Mouse (Mus musculus): ENCODE data around the gene Ssbp1.

Ssbp1 gene

DNA sequence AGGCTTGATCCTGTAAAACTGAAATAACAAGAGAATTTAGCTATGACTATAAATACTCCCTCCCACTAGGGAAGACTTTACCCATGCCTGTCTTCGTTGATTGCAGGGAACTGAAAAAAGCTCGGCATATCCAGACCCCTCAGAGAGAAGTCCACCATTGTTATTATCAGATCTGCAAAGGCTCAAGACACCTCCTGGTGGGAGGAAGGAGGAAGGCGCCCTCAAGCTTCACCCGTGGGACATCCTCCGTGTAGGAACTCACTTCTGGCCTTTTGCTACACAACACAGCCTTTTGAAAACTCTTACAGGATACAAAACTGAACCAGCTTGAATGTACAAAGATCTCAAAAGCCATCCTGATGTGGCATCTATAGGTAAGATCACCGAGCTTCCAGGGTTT lies 5.4 kb upstream of the Ssbp1 start:
- DNase-seq: peak; percentile 26

DNA sequence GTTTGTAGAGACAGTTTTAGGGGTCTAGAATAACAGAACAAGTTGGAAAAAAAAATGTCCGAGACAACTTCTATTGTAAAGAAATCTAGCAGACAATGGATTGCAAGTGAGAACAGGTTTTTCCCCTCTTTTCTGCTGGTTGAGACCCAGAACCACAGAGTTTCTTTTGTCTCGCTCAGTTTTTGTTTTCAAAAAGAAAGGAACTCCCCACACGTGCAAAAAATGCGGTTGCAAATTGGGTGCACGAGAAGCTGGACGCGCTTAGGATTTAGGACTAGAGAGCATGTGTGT lies 513 bp downstream of the Ssbp1 start:
- no peak for DNase-seq

DNA sequence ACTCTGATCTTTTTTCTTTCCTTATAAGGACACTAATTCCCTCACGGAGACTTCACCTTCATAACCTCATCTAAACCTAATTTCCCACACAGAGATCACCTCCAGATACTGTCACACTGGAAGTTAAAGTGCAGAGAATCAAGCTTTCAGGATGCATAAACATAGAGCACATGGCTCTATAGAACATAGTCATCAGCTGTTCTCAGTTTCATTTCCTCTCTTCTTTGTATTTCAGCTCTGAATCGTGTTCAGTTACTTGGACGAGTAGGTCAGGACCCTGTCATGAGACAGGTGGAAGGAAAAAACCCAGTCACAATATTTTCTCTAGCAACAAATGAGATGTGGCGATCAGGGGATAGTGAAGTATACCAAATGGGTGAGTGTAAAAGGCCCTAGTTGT lies 5.0 kb downstream of the Ssbp1 start:
- no peak for DNase-seq

GRCm38 (mm10) chr6:40479705-40480104 lies 8.6 kb downstream of the Ssbp1 start:
- peak; percentile 9 for DNase-seq

DNA sequence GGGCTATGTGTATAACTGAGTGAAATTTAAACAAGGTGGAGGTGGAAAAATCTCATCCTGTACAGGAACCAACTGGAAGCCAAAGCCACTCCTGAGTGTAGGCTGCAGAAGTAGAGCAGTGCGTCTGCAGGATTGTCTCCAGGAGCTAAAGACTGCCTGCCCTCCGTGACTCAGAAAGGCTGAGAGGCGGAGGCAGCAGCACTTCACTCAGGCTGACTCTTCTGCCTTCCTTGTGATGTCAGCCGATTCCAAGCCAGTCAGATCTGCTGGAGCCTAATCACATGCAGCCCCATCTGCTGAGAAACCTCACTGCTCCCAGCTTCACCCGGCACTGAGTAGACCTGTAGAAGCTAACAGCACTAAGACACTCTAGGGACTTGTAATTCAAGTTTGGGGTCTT lies 11.2 kb downstream of the Ssbp1 start:
- DNase-seq: no peak

- no peak for DNase-seq
Observed at GRCm38 (mm10) chr6:40490933-40491332, 19.8 kb downstream of the Ssbp1 start, which contains the start of gene Tas2r137. TSS of gene Tas2r137 (plus strand) at chr6:40491233.

DNA sequence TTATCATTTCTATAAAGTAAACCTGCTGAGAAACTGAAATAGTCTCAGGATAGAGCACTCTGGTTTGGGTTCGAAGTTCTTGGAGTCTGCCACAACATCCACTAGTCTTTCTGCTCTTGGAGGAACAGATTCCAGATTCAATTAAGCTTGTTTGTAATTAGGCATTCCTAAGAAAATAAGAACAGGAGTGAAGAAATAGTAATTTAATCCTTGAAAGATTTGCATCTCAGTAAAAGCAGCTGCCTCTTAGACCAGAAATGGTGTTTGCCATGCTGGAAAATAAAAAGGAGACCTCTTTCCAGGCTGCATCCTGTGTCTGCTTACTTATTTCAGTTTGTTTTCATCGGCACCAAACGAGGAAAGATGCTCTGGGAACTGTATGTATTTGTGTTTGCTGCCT lies 22.1 kb downstream of the Ssbp1 start, which contains the start of gene Tas2r108:
Gene Tas2r108 (plus strand): TSS at position 301 of the 400 bp plus-strand sequence.
- no peak for DNase-seq

DNA sequence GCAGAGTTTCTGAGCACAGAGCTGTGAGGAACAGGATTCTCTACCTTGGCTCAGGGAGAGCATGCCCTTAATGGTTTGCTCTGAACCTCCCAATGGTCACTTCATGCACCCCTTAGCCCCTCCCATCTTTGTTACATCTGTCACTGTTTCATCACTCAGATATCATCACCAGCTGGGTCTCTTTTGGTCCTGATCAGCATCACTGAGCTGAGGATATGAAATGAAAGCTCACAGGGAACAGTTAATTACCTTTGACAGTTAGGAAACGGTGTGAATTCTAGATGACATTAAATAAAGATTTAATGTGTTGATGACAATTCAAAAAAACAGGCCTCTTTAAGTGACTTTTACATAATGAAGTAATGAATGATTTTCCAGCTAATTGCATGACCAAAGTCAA lies 48.3 kb downstream of the Ssbp1 start, which contains the start of gene Prss37:
Gene Prss37 (minus strand): TSS at position 101 of the 400 bp plus-strand sequence.
- DNase-seq: no peak

Data from retina, postnatal 1 day (tissue).